Mouse (Mus musculus) CD4-positive, CD25-positive, alpha-beta regulatory T cell, adult 2 months (primary cell): ENCODE measurements at regions not wholly inside any gene's neighbourhood (a gene's known extent, or its start where the extent isn't known, plus 50 kb on each side); places are given as distances from the start of the nearest gene placed in this dataset.

Experiments used
- DNase-seq: peaks from one replicate; pipeline ENCODE4 v3.0.0-alpha.2; 2012; ENCODE audit warnings: low read depth, low spot score

GRCm38 (mm10) chr2:123267036-123267435, 502.0 kb downstream of the Sqor start:
- no peak for DNase-seq

GRCm38 (mm10) chr2:123274866-123275735, 510.1 kb downstream of the Sqor start:
- no peak for DNase-seq

GRCm38 (mm10) chr2:123275736-123276330, 510.8 kb downstream of the Sqor start:
- DNase-seq: no peak

GRCm38 (mm10) chr2:123311554-123312276, 546.7 kb downstream of the Sqor start:
- no peak for DNase-seq

GRCm38 (mm10) chr2:123312277-123312617, 547.2 kb downstream of the Sqor start:
- peak; percentile 14 for DNase-seq

GRCm38 (mm10) chr2:123320448-123321097, 555.5 kb downstream of the Sqor start:
- no peak for DNase-seq

GRCm38 (mm10) chr2:123323769-123324168, 558.7 kb downstream of the Sqor start:
- DNase-seq: no peak

- DNase-seq: no peak
These were observed 559.9 kb downstream of the Sqor start for GRCm38 (mm10) chr2:123324896-123325295.

- DNase-seq: no peak
These were observed 584.7 kb downstream of the Sqor start for GRCm38 (mm10) chr2:123349625-123350346.

GRCm38 (mm10) chr2:123364204-123364603, 599.2 kb downstream of the Sqor start:
- DNase-seq: no peak

- no peak for DNase-seq
These were observed 601.5 kb downstream of the Sqor start for GRCm38 (mm10) chr2:123366571-123366970.

- no peak for DNase-seq
These were observed 620.8 kb downstream of the Sqor start for GRCm38 (mm10) chr2:123385622-123386418.

- no peak for DNase-seq
These were observed 622.0 kb downstream of the Sqor start for GRCm38 (mm10) chr2:123386773-123387604.

GRCm38 (mm10) chr2:123390981-123391380, 625.9 kb downstream of the Sqor start:
- no peak for DNase-seq

GRCm38 (mm10) chr2:123394296-123394695, 629.3 kb downstream of the Sqor start:
- no peak for DNase-seq

- no peak for DNase-seq
These were observed 632.5 kb downstream of the Sqor start for GRCm38 (mm10) chr2:123397551-123397950.

GRCm38 (mm10) chr2:123401064-123401463, 636.0 kb downstream of the Sqor start:
- no peak for DNase-seq

GRCm38 (mm10) chr2:123409075-123409474, 644.0 kb downstream of the Sqor start:
- DNase-seq: no peak

- no peak for DNase-seq
These were observed 631.6 kb upstream of the Sema6d start for GRCm38 (mm10) chr2:123458034-123458677.
